Mouse (Mus musculus) limb, embryonic 12.5 days (tissue): Measurements from ENCODE around the gene Brd9. TPM values are rescaled to one million over a fixed set of nuclear protein-coding genes. Genes with fewer than 3 reads are reported as not detected.
A peak's percentile ranks its signal among the peaks of the same experiment; 100 is the strongest.
"Not testable (repeated sequence)": the region's sequence is repeated elsewhere in the genome, so short reads cannot be mapped to it uniquely, and the experiment has no call there.

Experiments used
- ATAC-seq: fragments of 200-750 bp; cut with Nextera tagmentation; 2 replicates; pipeline ENCODE4 v1.8.0; 2017; ENCODE audit warnings: low read depth, moderate TSS enrichment; ENCODE audit not compliant: insufficient number of reproducible peaks, insufficient read depth, low FRiP score, low TSS enrichment
- H3K27ac ChIP-seq: fragments of 300-500 bp; sonication (generic); 2 replicates; pipeline ENCODE4 v1.5.1; 2016; ENCODE audit warnings: mild to moderate bottlenecking, moderate library complexity
- H3K27me3 ChIP-seq: fragments of 300-500 bp; sonication (generic); 2 replicates; pipeline ENCODE4 v1.6.1; 2016; ENCODE audit warnings: mild to moderate bottlenecking, moderate library complexity
- H3K36me3 ChIP-seq: fragments of 300-500 bp; sonication (generic); 2 replicates; pipeline ENCODE4 v1.6.1; 2016; ENCODE audit warnings: mild to moderate bottlenecking, moderate library complexity
- H3K4me1 ChIP-seq: fragments of 300-500 bp; sonication (generic); replicated peaks from 2 replicates; pipeline ENCODE4 v1.6.1; 2016
- H3K4me2 ChIP-seq: fragments of 300-500 bp; sonication (generic); 2 replicates; pipeline ENCODE4 v1.6.1; 2016; ENCODE audit warnings: mild to moderate bottlenecking, moderate library complexity
- H3K4me3 ChIP-seq: fragments of 300-500 bp; sonication (generic); replicated peaks from 2 replicates; pipeline ENCODE4 v1.5.1; 2016; ENCODE audit warnings: mild to moderate bottlenecking
- H3K9ac ChIP-seq: fragments of 300-500 bp; sonication (generic); replicated peaks from 2 replicates; pipeline ENCODE4 v1.6.1; 2016; ENCODE audit warnings: mild to moderate bottlenecking, moderate library complexity
- H3K9me3 ChIP-seq: fragments of 300-500 bp; sonication (generic); 2 replicates; pipeline ENCODE4 v1.6.1; 2016; ENCODE audit warnings: mild to moderate bottlenecking, moderate library complexity
- WGBS: fragments of 180-500 bp; shearing (Covaris S2); methylation state at CpG from one replicate; pipeline ENCODE4 v1.1.7; 2016; 5-methylcytosine and 5-hydroxymethylcytosine counted together
- polyA plus RNA-seq: library from polyadenylated mRNA; unstranded; fragments of >200 nt; fragmentation: Nextera tagmentation; extraction: Ambion mirVana; gene quantifications from 2 replicates; pipeline ENCODE4 v1.2.1, GENCODE M21; 2016

Gene Brd9
- polyA plus RNA-seq, 1 experiment from 2014 or later = 59.7 TPM

- Histone ChIP-seq H3K4me2 (no peak overlapping the region), H3K27me3 (no peaks in the 10 kb centered on the region), H3K36me3 (no peaks in the 10 kb centered on the region), H3K27ac (no peak overlapping the region), H3K9ac (no peak overlapping the region), H3K4me3 (no peak overlapping the region), H3K4me1 (no peaks in the 10 kb centered on the region), H3K9me3 (no peaks in the 10 kb centered on the region)
- ATAC-seq = no peak
- 83% methylated on average over 5 of the region's 5 CpGs for WGBS
Measured at GRCm38 (mm10) chr13:73991267-73991666, 53.7 kb downstream of the Brd9 start.

DNA sequence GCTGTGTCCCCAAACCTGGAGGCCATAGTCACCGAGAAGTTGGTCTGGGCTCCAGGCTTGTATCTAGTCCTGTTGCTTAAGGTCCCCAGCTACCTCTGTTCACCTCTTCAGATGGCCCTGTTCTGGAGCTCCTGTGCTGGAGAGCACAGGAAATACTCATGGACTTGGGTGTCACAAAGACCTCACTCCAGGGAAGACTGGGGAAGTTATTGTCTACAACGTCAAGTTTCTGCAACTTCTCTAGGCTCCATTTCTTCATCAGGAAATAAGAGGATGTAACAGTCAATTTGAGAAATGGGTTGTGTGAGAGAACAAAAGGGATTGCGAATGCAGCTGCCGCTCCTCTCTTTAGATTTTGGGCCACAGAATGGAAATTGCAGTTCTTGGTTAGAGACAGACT is 58.8 kb downstream of the Brd9 start:
- Histone ChIP-seq H3K4me2 (no peak overlapping the region), H3K9ac (no peak overlapping the region), H3K27me3 (no peaks in the 10 kb centered on the region; the same call in 1 of the 2 replicates), H3K36me3 (no peaks in the 10 kb centered on the region), H3K27ac (no peak overlapping the region), H3K4me1 (no peaks in the 10 kb centered on the region), H3K9me3 (no peaks in the 10 kb centered on the region), H3K4me3 (no peak overlapping the region)
- 88% methylated on average over 4 of the region's 4 CpGs for WGBS
- no peak for ATAC-seq

DNA sequence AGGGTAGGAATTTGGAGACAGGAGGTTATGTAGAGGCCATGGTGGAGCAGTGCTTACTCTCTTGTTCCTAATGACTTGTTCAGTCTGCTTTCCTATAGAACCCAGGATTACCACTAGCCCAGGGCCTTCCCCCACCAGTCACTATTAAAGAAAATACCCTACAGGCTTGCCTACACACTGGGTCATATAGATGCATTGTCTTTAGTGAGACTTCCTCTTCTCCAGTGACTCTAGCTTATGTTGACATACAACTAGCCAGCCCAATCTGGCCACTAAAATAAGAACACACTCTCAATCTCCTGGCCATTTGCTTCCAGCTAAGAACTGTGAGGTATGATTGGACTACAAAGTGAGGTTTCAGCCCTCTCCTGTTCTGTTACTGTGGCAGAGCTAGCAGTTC is 62.9 kb downstream of the Brd9 start:
- peaks cover 5% of the 10 kb centered on the region; the same call in 1 of the 2 replicates for H3K27me3 ChIP-seq
- ATAC-seq = no peak
- no peak overlapping the region for H3K4me2 ChIP-seq
- H3K4me1 ChIP-seq = no peaks in the 10 kb centered on the region
- no peak overlapping the region for H3K27ac ChIP-seq
- no peak overlapping the region for H3K9ac ChIP-seq
- H3K9me3 ChIP-seq = no peaks in the 10 kb centered on the region
- no peaks in the 10 kb centered on the region for H3K36me3 ChIP-seq
- H3K4me3 ChIP-seq = no peak overlapping the region

DNA sequence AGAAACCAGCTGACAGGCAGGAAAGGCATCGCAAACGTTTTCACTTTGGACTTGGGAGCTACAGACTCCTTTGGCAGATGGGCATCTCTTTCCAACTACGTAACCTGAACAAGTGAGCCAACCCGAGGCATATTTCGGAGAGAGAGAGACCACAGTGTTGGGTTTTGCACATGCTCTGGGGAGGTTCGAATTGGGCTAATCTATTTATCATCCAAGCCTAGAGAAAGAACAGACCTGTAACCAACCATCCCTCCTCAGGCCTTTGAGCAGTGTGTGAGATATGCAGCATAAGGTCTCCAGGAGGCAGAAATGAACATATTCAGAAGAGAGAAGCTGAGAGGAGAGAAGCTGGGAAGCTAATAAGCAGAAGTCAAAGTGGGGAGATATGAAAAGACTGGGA is 63.4 kb downstream of the Brd9 start:
- H3K9ac ChIP-seq = no peak overlapping the region

GRCm38 (mm10) chr13:74001492-74001891 is 63.9 kb downstream of the Brd9 start:
- ATAC-seq = no peak
- H3K9me3 ChIP-seq = no peaks in the 10 kb centered on the region
- peaks cover 12% of the 10 kb centered on the region; the same call in 1 of the 2 replicates for H3K27me3 ChIP-seq
- no peak overlapping the region for H3K27ac ChIP-seq
- no peaks in the 10 kb centered on the region for H3K4me1 ChIP-seq
- 75% methylated on average over 4 of the region's 4 CpGs for WGBS
- H3K4me2 ChIP-seq = no peak overlapping the region
- no peaks in the 10 kb centered on the region for H3K36me3 ChIP-seq
- H3K4me3 ChIP-seq = no peak overlapping the region
- no peak overlapping the region for H3K9ac ChIP-seq

More for the DNA sequence above, 63.4 kb downstream of the Brd9 start:
- ATAC-seq = no peak
- Histone ChIP-seq H3K4me3 (no peak overlapping the region), H3K27me3 (peaks cover 7% of the 10 kb centered on the region; the same call in 1 of the 2 replicates), H3K4me1 (no peaks in the 10 kb centered on the region), H3K27ac (no peak overlapping the region), H3K9me3 (no peaks in the 10 kb centered on the region), H3K36me3 (no peaks in the 10 kb centered on the region), H3K4me2 (no peak overlapping the region)
- WGBS = 81% methylated on average over 6 of the region's 6 CpGs

DNA sequence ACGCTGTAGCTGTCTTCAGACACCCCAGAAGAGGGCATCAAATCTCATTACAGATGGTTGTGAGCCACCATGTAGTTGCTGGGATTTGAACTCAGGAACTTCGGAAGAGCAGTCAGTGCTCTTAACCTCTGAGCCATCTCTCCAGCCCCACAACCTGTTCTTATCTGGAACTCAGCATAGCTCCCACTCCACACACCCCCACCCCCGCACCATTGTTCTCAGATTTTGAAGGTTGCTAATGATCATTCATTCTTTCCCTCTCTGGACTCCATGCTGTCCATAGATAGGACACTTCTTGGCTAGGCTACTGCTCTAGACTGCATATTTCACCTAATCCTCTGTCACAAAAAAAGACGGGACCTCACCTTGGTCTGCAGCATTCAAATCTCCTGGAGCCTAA is 69.3 kb downstream of the Brd9 start:
- H3K4me2 ChIP-seq, H3K9me3 ChIP-seq, ATAC-seq, H3K4me1 ChIP-seq, H3K4me3 ChIP-seq, H3K36me3 ChIP-seq, H3K9ac ChIP-seq, H3K27ac ChIP-seq: not testable (repeated sequence)
- WGBS = 89% methylated on average over 4 of the region's 4 CpGs
- H3K27me3 ChIP-seq = peaks cover 61% of the 10 kb centered on the region

GRCm38 (mm10) chr13:74008216-74008615 is 70.6 kb downstream of the Brd9 start:
- H3K36me3 ChIP-seq, H3K9me3 ChIP-seq, H3K27ac ChIP-seq, ATAC-seq, H3K9ac ChIP-seq, H3K4me1 ChIP-seq: not testable (repeated sequence)
- Histone ChIP-seq H3K4me2 (peak overlapping the region; percentile 97), H3K4me3 (0 out of 2 replicates have a peak overlapping the region, but pooled peaks have one; percentile 48), H3K27me3 (peaks cover 67% of the 10 kb centered on the region)
- WGBS = 80% methylated on average over 2 of the region's 2 CpGs

DNA sequence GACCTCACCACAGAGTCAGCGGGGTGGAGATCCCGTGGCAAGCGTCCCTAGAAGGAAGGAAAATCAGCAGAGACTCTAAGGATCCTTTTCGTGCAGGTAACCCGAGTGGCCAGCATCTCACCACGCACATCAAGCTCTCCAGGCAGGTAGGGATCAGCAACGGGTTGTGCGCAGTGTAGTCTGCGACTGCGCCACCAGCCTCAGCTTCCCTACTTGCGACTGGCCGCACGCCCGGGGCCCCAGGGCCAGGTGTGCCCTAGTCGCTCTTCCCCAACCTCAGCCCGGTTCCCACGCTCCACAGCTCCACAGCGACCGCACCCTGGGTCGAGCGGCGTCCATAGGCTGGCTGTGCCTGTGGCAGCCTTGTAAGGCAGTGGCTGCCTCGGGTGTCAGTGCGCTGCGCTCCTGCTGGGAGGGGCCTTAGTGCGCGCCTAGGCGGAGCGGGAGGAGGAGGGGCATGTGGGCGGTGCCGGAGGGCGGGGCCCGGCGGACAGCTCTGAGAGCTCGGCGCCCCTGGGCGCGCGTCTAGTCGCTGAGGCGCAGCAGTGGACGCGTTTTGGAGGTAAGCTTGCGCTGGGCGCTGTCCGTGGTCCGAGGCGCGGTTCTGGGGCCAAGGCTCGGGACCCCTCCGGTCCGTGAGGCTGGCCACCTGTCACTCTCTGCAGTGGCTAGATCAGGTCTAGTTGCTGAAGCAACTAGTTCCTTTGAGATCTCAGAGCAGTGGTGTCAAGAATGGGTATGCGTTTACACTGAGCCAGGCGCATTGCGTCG is 71.5 kb downstream of the Brd9 start, which contains the start of gene Tppp:
TSS of gene Tppp (plus strand) at position 460 of the 771 bp plus-strand sequence.
- Histone ChIP-seq H3K27me3 (peaks cover 67% of the 10 kb centered on the region), H3K9me3 (no peaks in the 10 kb centered on the region), H3K4me2 (peak within 1 kb of the TSS; percentile 97), H3K4me3 (peak within 1 kb of the TSS; percentile 48), H3K27ac (no peak within 1 kb of the TSS), H3K4me1 (peaks cover 7% of the 10 kb centered on the region), H3K9ac (peak within 1 kb of the TSS; percentile 48), H3K36me3 (no peaks in the 10 kb centered on the region)
- under 1% methylated on average over 56 of the region's 56 CpGs for WGBS
- ATAC-seq = peak; percentile 92

DNA sequence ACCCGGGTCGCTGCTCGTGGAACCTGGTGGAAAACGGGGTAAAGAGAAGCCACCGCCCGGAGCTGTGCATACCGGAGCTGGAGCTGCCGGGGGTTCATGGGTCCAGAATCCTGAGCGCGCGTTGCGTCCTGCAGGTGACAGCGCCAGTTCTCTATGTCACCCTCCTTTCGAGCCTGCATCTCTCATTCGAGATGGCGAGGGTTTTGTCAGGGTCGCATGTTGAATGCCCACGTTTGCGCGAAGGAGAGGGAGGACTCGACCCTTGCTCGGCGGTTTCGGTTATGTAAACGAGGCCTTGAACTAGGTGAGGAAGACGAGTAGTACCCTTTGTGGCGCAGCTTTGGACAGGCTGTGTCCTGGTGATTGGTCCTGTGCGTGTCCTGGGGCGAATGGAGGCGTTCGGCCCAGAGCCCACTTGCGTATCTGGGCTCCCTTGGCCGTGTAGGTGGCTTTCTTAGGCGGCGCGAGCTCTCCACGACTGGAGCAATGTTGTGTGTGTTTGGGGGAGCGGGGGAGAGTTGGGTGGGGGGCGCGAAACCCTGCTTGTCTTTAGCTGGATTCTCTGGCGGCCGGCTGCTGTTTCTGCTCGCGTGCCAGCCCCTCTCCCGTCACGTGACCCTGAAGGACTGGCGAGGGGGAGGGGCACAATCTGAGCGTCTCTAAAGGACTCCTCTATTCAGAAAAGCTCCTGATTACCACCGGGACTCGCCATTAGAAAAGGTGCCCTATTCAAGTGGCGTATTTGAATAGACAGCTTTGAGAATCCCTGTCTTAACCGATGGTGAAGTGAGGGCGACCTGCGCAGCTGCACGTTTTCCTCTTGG is 72.4 kb downstream of the Brd9 start:
- under 1% methylated on average over 55 of the region's 55 CpGs for WGBS
- Histone ChIP-seq H3K27me3 (peaks cover 67% of the 10 kb centered on the region), H3K36me3 (no peaks in the 10 kb centered on the region), H3K9ac (peak overlapping the region; percentile 48), H3K27ac (no peak overlapping the region), H3K9me3 (no peaks in the 10 kb centered on the region), H3K4me2 (peak overlapping the region; percentile 97), H3K4me1 (peaks cover 7% of the 10 kb centered on the region), H3K4me3 (peak overlapping the region; percentile 48)
- 0 out of 2 replicates have a peak, but pooled peaks have one; percentile 0 for ATAC-seq
